Mouse (Mus musculus) intestine, embryonic 15.5 days (tissue): ENCODE data around the gene Gm42688. TPM values are rescaled to one million over a fixed set of nuclear protein-coding genes. Genes with fewer than 3 reads are reported as not detected.

Source experiments
- ATAC-seq: fragments of 200-750 bp; cut with Nextera tagmentation; 2 replicates; pipeline ENCODE4 v1.8.0; 2017; ENCODE audit warnings: moderate TSS enrichment, moderate library complexity
- H3K27ac ChIP-seq: fragments of 300-500 bp; sonication (generic); 2 replicates; pipeline ENCODE4 v1.5.1; 2015; ENCODE audit warnings: mild to moderate bottlenecking, inconsistent platforms
- H3K27me3 ChIP-seq: fragments of 300-500 bp; sonication (generic); replicated peaks from 2 replicates; pipeline ENCODE4 v1.6.1; 2015; ENCODE audit warnings: inconsistent platforms
- H3K36me3 ChIP-seq: fragments of 300-500 bp; sonication (generic); 2 replicates; pipeline ENCODE4 v1.6.1; 2015; ENCODE audit warnings: inconsistent platforms
- H3K4me1 ChIP-seq: fragments of 300-500 bp; sonication (generic); replicated peaks from 2 replicates; pipeline ENCODE4 v1.6.1; 2015; ENCODE audit warnings: inconsistent platforms
- H3K4me2 ChIP-seq: fragments of 300-500 bp; sonication (generic); replicated peaks from 2 replicates; pipeline ENCODE4 v1.6.1; 2015; ENCODE audit warnings: mild to moderate bottlenecking, inconsistent platforms
- H3K4me3 ChIP-seq: fragments of 300-500 bp; sonication (generic); replicated peaks from 2 replicates; pipeline ENCODE4 v1.5.1; 2015; ENCODE audit warnings: inconsistent platforms
- H3K9ac ChIP-seq: fragments of 300-500 bp; sonication (generic); 2 replicates; pipeline ENCODE4 v1.6.1; 2015; ENCODE audit warnings: inconsistent platforms
- H3K9me3 ChIP-seq: fragments of 300-500 bp; sonication (generic); 2 replicates; pipeline ENCODE4 v1.6.1; 2016; ENCODE audit warnings: inconsistent platforms
- WGBS: fragments of 180-500 bp; shearing (Covaris S2); methylation state at CpG from one replicate; pipeline ENCODE4 v1.1.7; 2015; 5-methylcytosine and 5-hydroxymethylcytosine counted together
- polyA plus RNA-seq: library from polyadenylated mRNA; unstranded; fragments of >200 nt; fragmentation: Nextera tagmentation; extraction: Ambion mirVana; gene quantifications from 2 replicates; pipeline ENCODE4 v1.2.1, GENCODE M21; 2015

The Gm42688 gene
- polyA plus RNA-seq, 1 experiment from 2014 or later: 2.3 TPM

DNA sequence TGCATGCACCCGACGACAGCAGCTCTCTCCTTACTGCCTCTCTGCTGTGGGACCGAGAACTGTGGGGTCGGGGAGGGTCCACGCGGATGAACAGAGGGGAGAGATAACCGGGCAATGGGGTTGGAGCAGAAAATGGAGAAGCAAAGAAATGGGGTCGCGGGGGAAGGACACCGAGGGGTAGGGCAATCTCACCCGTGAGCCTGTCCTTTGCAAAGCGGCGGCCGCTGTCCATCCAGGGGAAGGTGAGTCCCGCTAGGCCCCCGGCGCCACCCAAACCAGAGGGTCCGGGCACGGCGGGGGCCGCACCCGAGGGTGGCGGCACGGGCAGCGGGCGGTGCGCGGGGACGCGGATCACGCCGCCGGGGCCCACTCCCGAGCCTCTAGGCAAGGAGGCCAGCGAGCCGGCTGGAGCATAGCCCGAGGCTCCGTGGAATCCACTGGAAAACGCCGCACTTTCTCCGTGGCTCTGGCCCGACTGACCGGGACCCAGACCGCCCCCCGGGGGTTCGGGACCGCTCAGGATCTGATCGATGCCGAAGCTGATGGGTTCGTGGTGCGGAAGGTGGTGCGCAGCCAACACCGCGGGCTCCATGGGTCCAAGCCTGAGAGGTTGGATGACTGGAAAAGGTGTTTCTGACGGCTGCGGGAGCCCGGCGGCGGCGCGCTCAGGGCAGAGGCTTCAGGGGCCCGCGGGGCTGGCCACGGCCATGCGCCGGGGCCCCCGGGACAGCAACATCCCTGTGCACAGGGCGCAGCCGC, 31.8 kb upstream of the Gm42688 start:
- Histone ChIP-seq H3K4me3 (peak overlapping the region; percentile 37), H3K27ac (no peak overlapping the region), H3K4me2 (peak overlapping the region; percentile 65), H3K27me3 (peaks cover 93% of the 10 kb centered on the region), H3K4me1 (peaks cover 29% of the 10 kb centered on the region), H3K36me3 (no peaks in the 10 kb centered on the region), H3K9me3 (no peaks in the 10 kb centered on the region), H3K9ac (peak overlapping the region; percentile 9)
- ATAC-seq: no peak
- 1% methylated on average over 69 of the region's 69 CpGs for WGBS

- peak within 1 kb of the TSS; percentile 65 for H3K4me2 ChIP-seq
- H3K27ac ChIP-seq: peak within 1 kb of the TSS; percentile 44
- no peaks in the 10 kb centered on the region for H3K9me3 ChIP-seq
- peaks cover 29% of the 10 kb centered on the region for H3K4me1 ChIP-seq
- H3K9ac ChIP-seq: peak within 1 kb of the TSS; percentile 9
- H3K27me3 ChIP-seq: peaks cover 91% of the 10 kb centered on the region
- peak within 1 kb of the TSS; percentile 37 for H3K4me3 ChIP-seq
- WGBS: 0% methylated on average over 10 of the region's 10 CpGs
- no peak for ATAC-seq
- no peaks in the 10 kb centered on the region for H3K36me3 ChIP-seq
Observed at GRCm38 (mm10) chr6:83070247-83070310, 31.3 kb upstream of the Gm42688 start, which contains the start of gene Tlx2. Gene Tlx2, minus strand, starts transcription at chr6:83070293.

- Histone ChIP-seq H3K4me2 (peak overlapping the region; percentile 65), H3K27ac (peak overlapping the region; percentile 44), H3K9ac (0 out of 2 replicates have a peak overlapping the region, but pooled peaks have one; percentile 9), H3K9me3 (no peaks in the 10 kb centered on the region), H3K27me3 (peaks cover 91% of the 10 kb centered on the region), H3K4me3 (peak overlapping the region; percentile 37), H3K4me1 (peaks cover 29% of the 10 kb centered on the region), H3K36me3 (no peaks in the 10 kb centered on the region)
- peak; percentile 39 for ATAC-seq
- 1% methylated on average over 58 of the region's 58 CpGs for WGBS
Observed at GRCm38 (mm10) chr6:83070311-83071219, 30.9 kb upstream of the Gm42688 start.

GRCm38 (mm10) chr6:83071220-83071619, 30.2 kb upstream of the Gm42688 start:
- Histone ChIP-seq H3K9ac (no peak overlapping the region), H3K9me3 (no peaks in the 10 kb centered on the region), H3K27me3 (peaks cover 92% of the 10 kb centered on the region), H3K4me1 (peaks cover 29% of the 10 kb centered on the region), H3K36me3 (no peaks in the 10 kb centered on the region), H3K4me3 (peak overlapping the region; percentile 37; the same call in 1 of the 2 replicates), H3K4me2 (peak overlapping the region; percentile 40), H3K27ac (peak overlapping the region; percentile 44)
- WGBS: 2% methylated on average over 24 of the region's 24 CpGs
- ATAC-seq: peak; percentile 64

- H3K9me3 ChIP-seq: no peaks in the 10 kb centered on the region
- H3K4me3 ChIP-seq: no peak overlapping the region
- no peak for ATAC-seq
- WGBS: 24% methylated on average over 2 of the region's 2 CpGs
- H3K27me3 ChIP-seq: peaks cover 65% of the 10 kb centered on the region
- H3K4me2 ChIP-seq: no peak overlapping the region
- H3K27ac ChIP-seq: no peak overlapping the region
- no peak overlapping the region for H3K9ac ChIP-seq
- peaks cover 16% of the 10 kb centered on the region for H3K4me1 ChIP-seq
- H3K36me3 ChIP-seq: no peaks in the 10 kb centered on the region
Observed at GRCm38 (mm10) chr6:83074979-83075378, 26.4 kb upstream of the Gm42688 start.

- Histone ChIP-seq H3K9me3 (no peaks in the 10 kb centered on the region), H3K4me3 (peak within 1 kb of the TSS; percentile 78), H3K36me3 (peaks cover 6% of the 10 kb centered on the region; the same call in 1 of the 2 replicates), H3K4me2 (peak within 1 kb of the TSS; percentile 89), H3K4me1 (peaks cover 3% of the 10 kb centered on the region; the same call in 1 of the 2 replicates), H3K9ac (peak within 1 kb of the TSS; percentile 62), H3K27me3 (peaks cover 39% of the 10 kb centered on the region), H3K27ac (peak within 1 kb of the TSS; percentile 77)
- under 1% methylated on average over 54 of the region's 54 CpGs for WGBS
- ATAC-seq: peak; percentile 62
Observed at GRCm38 (mm10) chr6:83077630-83078323, 23.6 kb upstream of the Gm42688 start, which contains the start of gene Pcgf1. Gene Pcgf1, plus strand, starts transcription at chr6:83077869.

DNA sequence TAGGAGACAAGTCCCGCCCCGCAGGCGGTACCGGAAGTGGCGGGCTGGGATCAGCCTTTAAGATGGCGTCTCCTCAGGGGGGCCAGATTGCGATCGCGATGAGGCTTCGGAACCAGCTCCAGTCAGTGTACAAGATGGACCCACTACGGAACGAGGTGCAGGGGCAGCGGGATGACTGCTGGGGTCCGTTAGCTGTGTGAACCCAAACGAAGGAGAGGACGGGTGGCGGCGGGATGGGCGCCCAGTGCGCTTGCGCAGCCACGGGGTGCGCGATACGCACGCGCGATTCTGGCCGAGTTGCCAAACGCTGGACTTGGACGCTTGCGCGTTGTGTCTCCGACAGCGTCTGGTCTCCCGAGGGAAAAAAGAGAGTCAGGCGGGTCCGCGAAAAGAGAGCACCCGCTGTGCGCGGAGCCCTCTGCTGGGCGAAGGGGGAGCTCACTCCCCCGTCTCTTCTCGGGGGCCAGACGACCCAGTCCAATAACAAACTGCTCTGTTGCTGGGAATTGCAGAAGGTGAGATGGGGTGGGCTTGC, 23.0 kb upstream of the Gm42688 start:
- peak overlapping the region; percentile 89 for H3K4me2 ChIP-seq
- under 1% methylated on average over 46 of the region's 46 CpGs for WGBS
- ATAC-seq: peak; percentile 96

DNA sequence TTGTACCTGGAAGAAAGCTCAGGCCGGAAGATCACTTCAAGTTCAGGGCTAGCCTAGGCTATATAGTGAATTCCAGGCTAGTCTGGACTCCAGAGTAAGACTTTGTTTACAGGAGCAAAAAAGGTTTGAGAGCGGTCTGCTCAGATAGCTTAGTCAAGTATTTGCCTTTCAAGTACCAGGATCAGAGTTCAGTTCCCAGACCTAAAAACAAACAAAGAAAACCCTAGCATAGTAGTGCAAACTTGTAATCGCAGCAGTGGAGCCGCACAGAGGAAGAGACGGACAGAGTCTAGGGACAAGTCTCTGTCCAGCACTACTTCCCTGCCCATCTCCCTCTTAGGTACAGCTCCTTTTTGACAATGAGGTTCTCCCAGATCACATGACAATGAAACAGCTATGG, 21.2 kb upstream of the Gm42688 start:
- Histone ChIP-seq H3K9ac (no peak overlapping the region), H3K27me3 (peaks cover 46% of the 10 kb centered on the region), H3K9me3 (no peaks in the 10 kb centered on the region), H3K4me1 (peaks cover 3% of the 10 kb centered on the region; the same call in 1 of the 2 replicates), H3K36me3 (peaks cover 6% of the 10 kb centered on the region; the same call in 1 of the 2 replicates), H3K4me2 (no peak overlapping the region), H3K4me3 (no peak overlapping the region), H3K27ac (no peak overlapping the region)
- WGBS: 91% methylated on average over 5 of the region's 5 CpGs
- ATAC-seq: no peak

More for the DNA sequence above, 23.0 kb upstream of the Gm42688 start:
- H3K4me3 ChIP-seq: peak overlapping the region; percentile 78
- H3K9ac ChIP-seq: peak overlapping the region; percentile 62
- no peaks in the 10 kb centered on the region for H3K9me3 ChIP-seq
- H3K4me1 ChIP-seq: peaks cover 3% of the 10 kb centered on the region; the same call in 1 of the 2 replicates
- H3K27ac ChIP-seq: peak overlapping the region; percentile 77
- H3K36me3 ChIP-seq: peaks cover 6% of the 10 kb centered on the region; the same call in 1 of the 2 replicates
- H3K27me3 ChIP-seq: peaks cover 43% of the 10 kb centered on the region

- no peak overlapping the region for H3K9ac ChIP-seq
- peaks cover 14% of the 10 kb centered on the region for H3K4me1 ChIP-seq
- peaks cover 56% of the 10 kb centered on the region for H3K27me3 ChIP-seq
- ATAC-seq: no peak
- peaks cover 6% of the 10 kb centered on the region; the same call in 1 of the 2 replicates for H3K36me3 ChIP-seq
- H3K4me3 ChIP-seq: no peak overlapping the region
- no peak overlapping the region for H3K4me2 ChIP-seq
- H3K9me3 ChIP-seq: no peaks in the 10 kb centered on the region
- WGBS: 34% methylated on average over 5 of the region's 5 CpGs
- no peak overlapping the region for H3K27ac ChIP-seq
Observed at GRCm38 (mm10) chr6:83083497-83083896, 17.9 kb upstream of the Gm42688 start.

GRCm38 (mm10) chr6:83084477-83084876, 16.9 kb upstream of the Gm42688 start:
- WGBS: 15% methylated on average over 6 of the region's 6 CpGs
- no peak overlapping the region for H3K9ac ChIP-seq

GRCm38 (mm10) chr6:83086121-83087035, 15.0 kb upstream of the Gm42688 start, which contains the start of gene Lbx2:
Gene Lbx2, plus strand, starts transcription at chr6:83086367.
- no peak within 1 kb of the TSS for H3K9ac ChIP-seq
- peak within 1 kb of the TSS; percentile 56 for H3K4me2 ChIP-seq
- H3K9me3 ChIP-seq: no peaks in the 10 kb centered on the region
- H3K36me3 ChIP-seq: no peaks in the 10 kb centered on the region
- no peak for ATAC-seq
- peaks cover 69% of the 10 kb centered on the region for H3K27me3 ChIP-seq
- peaks cover 14% of the 10 kb centered on the region for H3K4me1 ChIP-seq
- WGBS: 5% methylated on average over 41 of the region's 42 CpGs
- peak within 1 kb of the TSS; percentile 22 for H3K4me3 ChIP-seq
- H3K27ac ChIP-seq: no peak within 1 kb of the TSS

More at GRCm38 (mm10) chr6:83084477-83084876, 16.9 kb upstream of the Gm42688 start:
- no peak overlapping the region for H3K4me3 ChIP-seq
- no peak for ATAC-seq
- no peak overlapping the region for H3K4me2 ChIP-seq
- H3K4me1 ChIP-seq: peaks cover 14% of the 10 kb centered on the region
- H3K27ac ChIP-seq: no peak overlapping the region
- peaks cover 6% of the 10 kb centered on the region; the same call in 1 of the 2 replicates for H3K36me3 ChIP-seq
- H3K9me3 ChIP-seq: no peaks in the 10 kb centered on the region
- peaks cover 64% of the 10 kb centered on the region for H3K27me3 ChIP-seq
